Mouse (Mus musculus): ENCODE results near the gene Vwa8. TPM values are rescaled to one million over a fixed set of nuclear protein-coding genes. Genes with fewer than 3 reads are reported as not detected.

Vwa8 gene
- polyA plus RNA-seq, 1 experiment from 2014 or later: 14.5 TPM

DNA sequence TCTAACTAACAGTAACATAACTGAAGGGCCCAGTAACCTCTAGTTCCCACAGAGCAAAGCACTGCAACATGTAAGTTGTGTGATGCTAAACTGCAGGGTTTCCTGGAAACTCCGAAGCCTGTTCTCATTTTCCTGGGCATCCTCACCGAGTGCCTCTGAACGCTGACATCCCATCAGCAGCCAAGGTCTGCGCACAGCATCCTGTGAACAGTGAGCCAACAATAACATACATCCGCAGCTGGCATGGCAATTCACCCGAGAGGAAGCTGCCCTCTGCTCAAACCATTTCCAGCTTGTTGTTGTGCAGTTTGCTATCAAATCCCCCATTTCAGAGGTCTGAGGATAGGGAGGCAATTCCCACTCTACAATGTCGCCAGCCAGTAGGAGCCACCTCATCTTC, 334.4 kb downstream of the Vwa8 start:
- no peak overlapping the region for H3K27ac ChIP-seq (ENCODE audit: low read depth, low read length)

DNA sequence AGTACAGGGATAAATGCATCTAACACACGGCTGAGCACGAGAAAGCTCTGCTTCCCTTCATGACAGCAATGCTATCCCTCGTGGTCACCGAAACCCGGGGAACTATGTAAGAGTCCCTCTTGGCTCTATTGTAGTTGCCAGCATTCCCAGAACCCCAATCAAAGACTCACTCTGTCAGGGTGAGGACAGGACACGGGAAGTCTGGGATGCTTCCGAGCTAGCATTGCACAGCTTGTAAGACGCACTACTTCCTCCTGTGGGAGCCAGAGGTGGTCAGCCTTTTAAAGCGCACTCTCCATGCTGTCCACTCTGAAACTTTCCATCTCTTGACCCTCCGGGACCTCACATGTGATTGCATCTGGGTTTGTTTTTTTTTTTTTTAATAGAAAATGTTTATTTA, 335.2 kb downstream of the Vwa8 start:
- H3K9me3 ChIP-seq (replicated peaks; ENCODE audit: control insufficient read depth, low read length): 0 out of 2 replicates have a peak, but pooled peaks cover 5% of the 10 kb centered on the region

More for the DNA sequence above, 334.4 kb downstream of the Vwa8 start:
- WGBS (ENCODE audit: insufficient replicate concordance): 71% methylated on average over 7 of the region's 7 CpGs
- Histone ChIP-seq H3K4me2 (no peak overlapping the region), H3K4me1 (ENCODE audit: control insufficient read depth, insufficient read depth, low read length) (0 out of 2 replicates have a peak, but pooled peaks cover 5% of the 10 kb centered on the region), H3K36me3 (ENCODE audit: control insufficient read depth, insufficient read depth, low read length) (no peaks in the 10 kb centered on the region), H3K27me3 (ENCODE audit: control insufficient read depth, insufficient read depth, low read length) (no peaks in the 10 kb centered on the region), H3K4me3 (ENCODE audit: low read depth, low read length) (no peak overlapping the region), H3K9ac (ENCODE audit: low read depth, low read length) (no peak overlapping the region), H3K9me3 (replicated peaks; ENCODE audit: control insufficient read depth, low read length) (0 out of 2 replicates have a peak, but pooled peaks cover 5% of the 10 kb centered on the region)
- ATAC-seq (replicated peaks; ENCODE audit: insufficient number of reproducible peaks, low FRiP score, low TSS enrichment): no peak

GRCm38 (mm10) chr14:79185018-79185685, 336.3 kb downstream of the Vwa8 start:
- H3K4me2 ChIP-seq: no peak overlapping the region
- H3K4me3 ChIP-seq (ENCODE audit: low read depth, low read length): no peak overlapping the region
- no peaks in the 10 kb centered on the region for H3K27me3 ChIP-seq (ENCODE audit: control insufficient read depth, insufficient read depth, low read length)
- H3K9me3 ChIP-seq (replicated peaks; ENCODE audit: control insufficient read depth, low read length): 0 out of 2 replicates have a peak, but pooled peaks cover 5% of the 10 kb centered on the region
- no peak overlapping the region for H3K27ac ChIP-seq (ENCODE audit: low read depth, low read length)
- ATAC-seq (replicated peaks; ENCODE audit: insufficient number of reproducible peaks, low FRiP score, low TSS enrichment): no peak
- H3K9ac ChIP-seq (ENCODE audit: low read depth, low read length): no peak overlapping the region
- H3K36me3 ChIP-seq (ENCODE audit: control insufficient read depth, insufficient read depth, low read length): no peaks in the 10 kb centered on the region
- WGBS (ENCODE audit: insufficient replicate concordance): 77% methylated on average over 11 of the region's 11 CpGs
- no peaks in the 10 kb centered on the region for H3K4me1 ChIP-seq (ENCODE audit: control insufficient read depth, insufficient read depth, low read length)

More for the DNA sequence above, 335.2 kb downstream of the Vwa8 start:
- Histone ChIP-seq H3K27ac (ENCODE audit: low read depth, low read length) (no peak overlapping the region), H3K9ac (ENCODE audit: low read depth, low read length) (no peak overlapping the region), H3K4me2 (no peak overlapping the region), H3K4me1 (ENCODE audit: control insufficient read depth, insufficient read depth, low read length) (0 out of 2 replicates have a peak, but pooled peaks cover 5% of the 10 kb centered on the region), H3K27me3 (ENCODE audit: control insufficient read depth, insufficient read depth, low read length) (no peaks in the 10 kb centered on the region), H3K36me3 (ENCODE audit: control insufficient read depth, insufficient read depth, low read length) (no peaks in the 10 kb centered on the region), H3K4me3 (ENCODE audit: low read depth, low read length) (no peak overlapping the region)
- no peak for ATAC-seq (replicated peaks; ENCODE audit: insufficient number of reproducible peaks, low FRiP score, low TSS enrichment)
- WGBS (ENCODE audit: insufficient replicate concordance): 71% methylated on average over 10 of the region's 10 CpGs

GRCm38 (mm10) chr14:79186976-79187375, 338.1 kb downstream of the Vwa8 start:
- Histone ChIP-seq H3K9me3 (replicated peaks; ENCODE audit: control insufficient read depth, low read length) (0 out of 2 replicates have a peak, but pooled peaks cover 5% of the 10 kb centered on the region), H3K4me1 (ENCODE audit: control insufficient read depth, insufficient read depth, low read length) (no peaks in the 10 kb centered on the region), H3K36me3 (ENCODE audit: control insufficient read depth, insufficient read depth, low read length) (no peaks in the 10 kb centered on the region), H3K4me2 (no peak overlapping the region), H3K4me3 (ENCODE audit: low read depth, low read length) (no peak overlapping the region), H3K27me3 (ENCODE audit: control insufficient read depth, insufficient read depth, low read length) (no peaks in the 10 kb centered on the region), H3K9ac (ENCODE audit: low read depth, low read length) (no peak overlapping the region), H3K27ac (ENCODE audit: low read depth, low read length) (no peak overlapping the region)
- ATAC-seq (replicated peaks; ENCODE audit: insufficient number of reproducible peaks, low FRiP score, low TSS enrichment): no peak
- WGBS (ENCODE audit: insufficient replicate concordance): 90% methylated on average over 1 of the region's 1 CpGs

DNA sequence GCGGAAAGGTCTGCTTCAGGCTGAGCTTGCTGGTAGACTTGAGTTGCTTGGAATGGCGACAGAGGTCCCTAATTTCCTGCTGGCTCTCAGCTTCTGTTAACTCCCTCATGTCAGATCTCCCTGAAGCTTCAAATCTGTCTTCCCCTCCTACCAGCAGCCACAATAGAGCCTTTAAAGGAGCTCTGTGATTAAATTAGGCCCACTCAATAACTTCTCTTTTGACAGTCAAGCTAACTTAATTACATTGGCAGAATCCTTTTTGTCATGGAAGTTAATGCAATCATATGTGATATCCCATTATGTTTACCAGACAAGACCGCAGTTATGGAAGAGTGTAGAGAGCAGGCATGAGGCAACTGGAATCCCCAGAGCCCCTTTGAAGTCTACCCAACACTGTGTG, 347.9 kb downstream of the Vwa8 start:
- 66% methylated on average over 3 of the region's 3 CpGs for WGBS (ENCODE audit: insufficient replicate concordance)
- H3K9ac ChIP-seq (ENCODE audit: low read depth, low read length): no peak overlapping the region
- no peaks in the 10 kb centered on the region for H3K4me1 ChIP-seq (ENCODE audit: control insufficient read depth, insufficient read depth, low read length)
- no peak for ATAC-seq (replicated peaks; ENCODE audit: insufficient number of reproducible peaks, low FRiP score, low TSS enrichment)
- H3K9me3 ChIP-seq (replicated peaks; ENCODE audit: control insufficient read depth, low read length): no peaks in the 10 kb centered on the region
- no peak overlapping the region for H3K4me3 ChIP-seq (ENCODE audit: low read depth, low read length)
- H3K27ac ChIP-seq (ENCODE audit: low read depth, low read length): no peak overlapping the region
- H3K27me3 ChIP-seq (ENCODE audit: control insufficient read depth, insufficient read depth, low read length): no peaks in the 10 kb centered on the region
- H3K4me2 ChIP-seq: no peak overlapping the region
- H3K36me3 ChIP-seq (ENCODE audit: control insufficient read depth, insufficient read depth, low read length): no peaks in the 10 kb centered on the region

GRCm38 (mm10) chr14:79198066-79198465, 349.2 kb downstream of the Vwa8 start:
- H3K9ac ChIP-seq (ENCODE audit: low read depth, low read length): no peak overlapping the region
- H3K4me1 ChIP-seq (ENCODE audit: control insufficient read depth, insufficient read depth, low read length): peaks cover 4% of the 10 kb centered on the region
- H3K27me3 ChIP-seq (ENCODE audit: control insufficient read depth, insufficient read depth, low read length): no peaks in the 10 kb centered on the region
- H3K9me3 ChIP-seq (replicated peaks; ENCODE audit: control insufficient read depth, low read length): no peaks in the 10 kb centered on the region
- H3K27ac ChIP-seq (ENCODE audit: low read depth, low read length): no peak overlapping the region
- WGBS (ENCODE audit: insufficient replicate concordance): 88% methylated on average over 15 of the region's 15 CpGs
- no peak overlapping the region for H3K4me2 ChIP-seq
- no peak overlapping the region for H3K4me3 ChIP-seq (ENCODE audit: low read depth, low read length)
- H3K36me3 ChIP-seq (ENCODE audit: control insufficient read depth, insufficient read depth, low read length): no peaks in the 10 kb centered on the region
- no peak for ATAC-seq (replicated peaks; ENCODE audit: insufficient number of reproducible peaks, low FRiP score, low TSS enrichment)

GRCm38 (mm10) chr14:79200133-79200891, 351.5 kb downstream of the Vwa8 start:
- Histone ChIP-seq H3K27ac (ENCODE audit: low read depth, low read length) (no peak overlapping the region), H3K9ac (ENCODE audit: low read depth, low read length) (no peak overlapping the region), H3K9me3 (replicated peaks; ENCODE audit: control insufficient read depth, low read length) (no peaks in the 10 kb centered on the region), H3K4me1 (ENCODE audit: control insufficient read depth, insufficient read depth, low read length) (peaks cover 8% of the 10 kb centered on the region), H3K4me2 (no peak overlapping the region), H3K36me3 (ENCODE audit: control insufficient read depth, insufficient read depth, low read length) (no peaks in the 10 kb centered on the region), H3K4me3 (ENCODE audit: low read depth, low read length) (no peak overlapping the region), H3K27me3 (ENCODE audit: control insufficient read depth, insufficient read depth, low read length) (no peaks in the 10 kb centered on the region)
- no peak for ATAC-seq (replicated peaks; ENCODE audit: insufficient number of reproducible peaks, low FRiP score, low TSS enrichment)
- 71% methylated on average over 9 of the region's 9 CpGs for WGBS (ENCODE audit: insufficient replicate concordance)

DNA sequence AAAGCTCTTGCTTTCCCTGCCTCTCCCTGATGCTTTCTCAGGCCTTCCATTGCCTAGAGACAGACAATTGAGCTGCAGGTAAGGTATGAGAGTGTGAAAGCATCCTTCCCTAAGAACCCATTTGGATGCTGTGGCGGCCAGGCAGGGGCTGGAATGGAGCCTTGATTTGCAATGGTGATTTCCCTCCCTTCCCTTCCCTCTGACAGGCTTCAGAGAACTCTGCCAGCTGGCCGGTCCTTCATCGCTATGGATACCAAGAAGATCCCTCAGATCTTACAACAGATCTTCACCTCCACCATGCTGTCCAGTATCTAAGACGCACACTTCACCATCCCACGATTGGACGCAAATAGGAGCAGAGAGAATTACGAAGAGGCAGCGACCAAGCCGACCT, 352.0 kb downstream of the Vwa8 start:
- ATAC-seq (replicated peaks; ENCODE audit: insufficient number of reproducible peaks, low FRiP score, low TSS enrichment): no peak
- Histone ChIP-seq H3K4me1 (ENCODE audit: control insufficient read depth, insufficient read depth, low read length) (peaks cover 8% of the 10 kb centered on the region), H3K9me3 (replicated peaks; ENCODE audit: control insufficient read depth, low read length) (no peaks in the 10 kb centered on the region), H3K27me3 (ENCODE audit: control insufficient read depth, insufficient read depth, low read length) (no peaks in the 10 kb centered on the region), H3K9ac (ENCODE audit: low read depth, low read length) (no peak overlapping the region), H3K4me3 (ENCODE audit: low read depth, low read length) (no peak overlapping the region), H3K36me3 (ENCODE audit: control insufficient read depth, insufficient read depth, low read length) (no peaks in the 10 kb centered on the region), H3K27ac (ENCODE audit: low read depth, low read length) (no peak overlapping the region), H3K4me2 (no peak overlapping the region)
- WGBS (ENCODE audit: insufficient replicate concordance): 87% methylated on average over 9 of the region's 9 CpGs
